Mouse (Mus musculus) thymus, postnatal 36 days (tissue): ENCODE results near the gene Gcsh.

Experiments
- DNase-seq, 2 experiments: peaks; one replicate each; pipeline ENCODE4 v3.0.0; 2022; ENCODE audit warnings: mixed read lengths in 2 of 2

The Gcsh gene

GRCm38 (mm10) chr8:116993095-116993867 lies at the start of gene Gcsh:
TSS of gene Gcsh (minus strand) at chr8:116993537.
- DNase-seq = peak; percentile 97 to 98

DNA sequence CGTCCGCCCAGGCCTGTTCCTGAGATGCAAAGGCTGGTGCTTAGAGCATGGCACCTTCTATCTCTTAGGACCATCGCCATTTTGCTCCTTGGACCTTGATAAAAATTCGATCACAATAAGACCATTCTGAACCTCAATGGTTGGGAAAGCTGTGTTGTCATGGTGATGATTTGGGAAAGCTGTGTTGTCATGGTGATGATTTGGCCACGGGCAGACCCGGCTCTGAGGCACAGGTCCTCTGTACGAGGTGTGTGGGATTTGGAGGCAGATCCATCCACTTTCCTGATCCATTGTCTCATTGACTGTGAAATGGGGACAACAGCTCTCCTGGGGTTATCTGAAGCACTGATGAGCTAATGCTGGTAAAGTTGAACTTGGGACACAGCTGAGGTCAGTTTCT lies 46.5 kb upstream of the Gcsh start:
- DNase-seq = no peak

DNA sequence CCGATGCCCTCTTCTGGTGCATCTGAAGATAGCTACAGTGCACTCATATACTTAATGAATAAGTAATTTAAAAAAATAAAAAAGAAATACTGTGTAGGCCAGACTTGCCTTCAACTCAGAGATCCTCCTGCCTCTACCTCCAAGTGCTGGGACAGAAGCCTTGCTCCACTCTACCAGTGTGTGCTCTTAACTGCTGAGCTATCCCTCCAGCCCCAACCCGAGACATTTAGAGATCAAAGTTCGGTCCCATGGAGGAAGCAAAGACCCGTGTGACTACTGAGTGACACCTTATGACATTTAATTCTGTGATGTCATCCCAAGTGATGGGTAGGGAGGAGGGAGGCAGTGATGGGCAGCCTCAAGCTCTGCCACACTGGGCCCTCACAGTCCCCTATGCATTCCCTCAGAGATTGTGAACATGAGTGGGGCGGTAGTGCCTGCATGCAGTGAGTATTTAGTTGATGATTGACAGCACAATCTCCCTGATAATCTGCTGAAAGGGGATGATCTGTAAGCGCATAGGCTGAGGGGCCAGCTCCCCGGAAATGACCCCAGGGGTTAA lies 44.1 kb upstream of the Gcsh start:
- no peak for DNase-seq

DNA sequence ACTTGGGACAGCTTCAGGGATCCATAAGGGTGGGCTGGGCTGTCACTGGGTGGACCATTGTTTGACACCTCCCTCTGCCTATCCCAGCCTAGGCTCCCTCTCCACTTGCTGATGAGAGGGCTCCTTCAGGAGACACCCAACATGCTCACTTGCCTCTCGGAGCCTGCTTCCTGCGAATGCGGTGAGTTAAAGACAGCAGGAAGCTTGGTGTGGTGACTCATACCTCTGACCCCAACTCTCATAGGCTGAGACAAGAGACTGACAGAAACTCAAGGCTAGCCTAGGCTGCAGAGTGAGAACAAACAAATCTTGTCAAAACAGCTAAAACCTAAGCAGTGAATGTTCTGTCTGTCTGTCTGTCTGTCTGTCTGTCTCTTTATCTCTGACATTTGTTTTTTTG lies 40.1 kb upstream of the Gcsh start:
- DNase-seq = peak in 1 of 2 experiments; percentile 16

GRCm38 (mm10) chr8:117032609-117033008 lies 39.3 kb upstream of the Gcsh start:
- no peak for DNase-seq

GRCm38 (mm10) chr8:117031476-117031875 lies 38.1 kb upstream of the Gcsh start:
- DNase-seq = no peak

DNA sequence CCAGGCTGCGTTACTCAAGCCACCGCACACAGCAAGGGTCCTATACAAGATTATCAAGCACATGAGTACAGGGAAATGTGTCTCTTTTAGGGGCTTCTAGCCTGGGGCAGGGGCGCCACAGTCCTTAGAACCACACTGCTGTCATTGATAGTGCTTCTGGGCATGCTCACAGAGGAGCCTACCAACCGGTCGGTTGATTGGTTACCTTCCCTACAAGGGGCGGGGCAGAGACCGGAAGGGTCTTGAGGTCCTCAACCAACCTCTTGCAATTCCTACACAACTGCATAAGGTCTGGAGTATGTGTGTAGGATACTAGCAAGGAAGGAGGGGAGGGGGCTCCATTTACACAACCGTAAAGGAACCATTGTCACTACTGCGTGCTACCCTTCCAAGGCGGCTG lies 35.3 kb upstream of the Gcsh start:
- DNase-seq = no peak

GRCm38 (mm10) chr8:117027601-117028000 lies 34.3 kb upstream of the Gcsh start:
- no peak for DNase-seq

DNA sequence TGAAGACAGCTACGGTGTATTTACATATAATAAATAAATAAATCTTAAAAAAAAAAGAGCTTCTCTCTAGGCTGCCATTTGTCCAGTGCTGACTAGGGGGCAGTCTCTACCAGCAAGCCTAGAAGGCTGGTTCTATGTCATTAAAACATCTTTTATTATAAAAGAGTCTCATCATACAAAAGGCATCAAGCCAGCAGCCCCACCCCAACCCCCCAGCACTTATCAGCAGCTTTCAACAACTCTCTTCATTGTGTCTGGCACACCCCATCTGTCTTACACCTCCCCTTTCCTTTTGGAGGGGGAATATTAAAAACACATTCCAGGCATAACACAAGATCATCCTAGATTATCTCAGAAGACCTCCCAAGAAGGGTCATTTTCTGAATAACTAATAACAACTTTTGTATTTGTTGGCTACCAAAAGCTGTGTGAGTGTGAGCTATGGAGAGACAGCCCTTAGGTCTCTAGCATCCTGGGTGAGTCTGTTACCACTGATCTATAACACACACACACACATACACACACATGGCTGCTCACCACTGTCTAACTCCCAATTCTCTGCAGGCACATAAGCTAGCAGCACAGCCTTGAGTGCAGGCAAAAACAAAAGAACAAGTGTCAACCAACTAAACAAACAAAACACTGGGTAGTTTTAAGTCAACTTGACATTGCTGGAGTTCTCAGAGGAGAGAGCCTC lies 29.1 kb upstream of the Gcsh start:
- no peak for DNase-seq

GRCm38 (mm10) chr8:117019323-117020275 lies 26.3 kb upstream of the Gcsh start:
- no peak for DNase-seq

DNA sequence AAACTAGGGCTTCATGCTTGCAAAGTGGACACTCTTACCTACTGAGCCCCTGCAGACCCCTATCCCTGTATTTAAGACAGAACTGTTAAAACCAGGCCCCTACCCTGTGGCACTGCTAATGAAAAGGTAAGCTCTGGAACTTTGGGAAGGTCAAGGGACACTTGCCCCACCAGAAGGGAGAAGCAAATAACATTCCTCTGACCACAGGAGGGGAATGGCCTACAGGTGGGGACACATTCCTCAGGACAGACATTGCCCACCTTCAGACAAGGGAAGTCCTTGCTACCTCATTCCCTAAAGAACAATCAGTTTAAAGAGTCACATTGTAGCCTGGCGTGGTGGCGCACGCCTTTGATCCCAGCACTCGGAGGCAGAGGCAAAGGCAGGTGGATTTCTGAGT lies 24.6 kb upstream of the Gcsh start:
- DNase-seq = no peak

- no peak for DNase-seq
These were observed 23.7 kb upstream of the Gcsh start for GRCm38 (mm10) chr8:117017006-117017405.

- no peak for DNase-seq
These were observed 22.3 kb upstream of the Gcsh start for GRCm38 (mm10) chr8:117015670-117016069.

DNA sequence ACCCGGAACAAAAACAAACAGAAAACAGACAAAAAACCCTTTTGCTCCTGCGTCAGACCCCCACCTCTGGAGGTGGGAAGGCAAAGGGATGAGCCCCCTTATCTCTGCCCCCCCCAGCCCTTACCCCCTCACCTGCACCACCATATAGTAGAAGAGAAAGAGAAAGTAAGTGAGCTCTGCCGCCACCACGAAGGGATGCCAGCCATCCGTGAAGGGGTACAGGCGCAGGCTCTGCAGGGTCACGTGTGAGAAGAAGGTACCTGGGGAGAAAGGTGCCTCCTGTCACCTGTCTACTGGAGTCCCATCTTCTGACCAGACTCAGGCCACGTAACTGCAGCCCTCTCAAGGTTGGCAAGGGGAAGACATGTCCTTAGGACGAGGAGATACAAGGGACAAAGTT lies 18.0 kb upstream of the Gcsh start:
- no peak for DNase-seq

DNA sequence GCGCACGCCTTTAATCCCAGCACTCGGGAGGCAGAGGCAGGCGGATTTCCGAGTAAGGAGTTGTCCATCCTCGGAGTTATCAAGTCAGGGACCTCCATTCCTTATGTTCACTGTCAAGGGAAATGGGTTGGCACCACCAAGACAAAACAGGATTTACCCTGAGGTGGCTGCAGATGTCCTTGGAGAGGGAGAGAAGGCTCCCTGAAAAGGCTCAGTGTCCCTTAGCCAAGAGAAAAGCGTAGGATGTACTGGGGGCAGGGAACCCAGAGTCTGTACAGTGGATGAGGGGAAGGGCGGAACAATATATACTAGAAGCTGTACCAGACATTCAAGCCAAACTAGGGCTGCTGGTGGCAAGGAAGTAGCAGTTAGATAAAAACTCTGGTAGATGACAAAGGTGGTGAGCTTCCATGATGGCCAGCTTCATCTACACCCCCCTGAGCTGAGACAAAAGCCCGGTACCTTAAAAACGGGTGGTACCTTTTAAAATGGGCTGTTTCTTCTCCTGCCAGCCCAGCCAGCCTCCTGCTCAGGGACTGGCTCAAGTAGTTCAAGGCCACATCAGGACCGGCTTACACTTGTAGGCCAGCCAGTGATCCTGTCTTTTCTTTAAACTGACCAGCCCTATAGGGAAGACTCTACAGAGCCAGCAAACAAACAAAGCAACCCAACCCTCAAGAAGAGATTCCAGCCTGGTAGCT lies 829 bp upstream of the Gcsh start:
- no peak for DNase-seq

DNA sequence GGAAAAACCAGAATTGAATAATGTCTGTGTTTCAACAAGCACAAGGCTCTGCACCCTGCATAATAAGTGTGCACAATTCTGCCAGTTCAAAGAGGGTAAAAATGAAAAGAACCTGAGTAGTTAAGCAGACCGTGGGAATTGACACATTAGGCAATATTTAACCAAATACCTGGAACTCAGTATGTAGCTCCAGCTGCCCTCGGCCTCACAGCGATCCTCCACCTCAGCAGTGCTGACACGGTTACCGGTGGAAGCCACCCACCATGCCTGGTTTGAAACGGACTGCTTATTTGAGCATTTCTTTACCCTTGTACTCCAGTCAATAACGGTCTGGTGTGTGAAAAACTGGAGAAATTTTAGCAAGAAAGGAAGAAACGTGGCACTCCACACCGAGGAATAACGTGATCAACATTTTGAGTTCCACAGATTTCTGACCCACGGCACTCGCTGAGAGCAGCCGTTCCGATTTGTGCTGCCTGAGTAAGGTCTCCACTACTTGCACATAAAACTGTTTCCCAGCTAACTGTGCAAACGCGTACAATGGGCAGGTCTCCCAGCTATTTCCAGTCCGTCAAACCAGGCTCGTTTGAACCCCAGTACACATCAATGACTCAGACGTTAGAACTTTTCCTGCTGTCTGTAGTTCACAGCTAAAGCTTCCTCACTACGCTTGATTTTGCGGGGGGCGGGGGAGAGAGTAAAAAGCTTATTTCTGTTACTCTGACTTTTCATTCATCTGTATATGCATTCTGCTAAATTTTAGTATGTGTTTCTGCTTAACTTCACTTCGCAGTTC lies 963 bp downstream of the Gcsh start:
- peak; percentile 27 to 29 for DNase-seq

GRCm38 (mm10) chr8:116991241-116991640 lies 2.1 kb downstream of the Gcsh start:
- DNase-seq = no peak

DNA sequence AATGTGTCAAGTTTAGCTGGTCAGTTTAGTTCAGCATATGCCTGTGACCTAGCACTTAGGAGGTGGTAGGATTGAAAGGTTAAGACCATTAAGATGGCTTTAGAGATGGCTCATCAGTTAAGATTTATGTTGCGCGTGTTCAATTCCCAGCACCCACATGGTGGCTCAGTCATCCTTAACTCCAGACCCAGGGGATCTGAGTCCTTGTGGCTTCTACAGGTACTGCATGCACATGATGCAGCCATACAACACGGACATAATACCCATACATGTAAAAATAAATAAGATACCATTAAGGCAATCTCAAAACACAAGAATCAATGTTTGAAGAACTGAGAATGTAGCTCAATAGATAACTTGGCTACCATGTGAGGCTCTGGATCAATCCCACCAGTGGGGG lies 3.5 kb downstream of the Gcsh start:
- no peak for DNase-seq

DNA sequence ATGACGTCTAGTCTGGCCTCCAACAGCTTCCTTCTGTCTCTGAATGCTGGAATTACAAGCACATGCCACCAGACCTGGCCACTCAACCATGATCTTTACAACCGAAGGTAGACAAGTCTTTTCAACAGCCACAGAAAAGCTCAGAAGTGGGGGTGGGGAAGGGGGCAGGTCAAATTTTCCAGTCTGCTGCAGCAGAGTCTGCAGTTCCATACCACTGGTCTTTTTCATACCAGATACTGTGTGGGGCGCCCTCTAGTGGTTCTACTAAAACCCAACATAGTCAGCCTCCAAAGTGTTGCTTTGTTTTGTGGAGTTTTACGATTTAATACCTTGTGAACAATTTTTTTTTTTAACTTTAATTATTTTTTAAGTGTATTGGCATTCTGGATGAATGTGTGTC lies 13.2 kb downstream of the Gcsh start:
- DNase-seq = peak; percentile 48 to 51

DNA sequence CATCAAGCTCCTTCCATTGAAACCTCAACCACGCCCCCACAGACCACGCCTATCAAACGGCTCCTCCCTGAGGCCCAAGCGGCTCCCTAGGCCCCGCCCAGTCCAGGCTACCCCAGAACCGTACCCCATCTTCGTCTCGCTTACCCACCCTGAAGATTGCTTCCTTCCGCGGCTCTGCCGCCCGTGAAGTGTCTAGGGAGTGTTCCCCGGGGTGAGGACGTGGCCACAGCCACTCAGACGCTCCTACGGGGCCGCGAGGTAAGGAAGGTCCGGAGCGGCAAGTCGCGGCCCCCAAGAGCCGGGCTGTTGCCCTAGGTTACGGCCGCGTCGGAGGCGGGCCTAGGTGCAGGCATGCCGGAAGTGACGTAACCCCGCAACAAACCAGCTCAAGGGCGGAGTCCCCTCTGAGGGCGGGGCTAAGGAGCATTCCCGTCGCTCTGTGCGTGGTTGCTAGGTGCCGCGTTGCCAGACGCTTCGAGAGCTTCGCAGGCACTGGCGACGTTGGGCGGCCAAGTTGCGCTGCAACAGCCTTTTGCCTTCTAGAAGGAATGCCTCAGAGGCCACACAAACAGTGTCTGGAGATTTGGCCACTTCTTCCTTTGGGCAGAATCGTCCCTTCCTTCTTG lies 14.6 kb downstream of the Gcsh start, which contains the start of gene 1700030J22Rik:
1700030J22Rik (minus strand) TSS at position 329 of the 626 bp plus-strand sequence.
- DNase-seq = peak; percentile 98

- DNase-seq = no peak
These were observed 15.3 kb downstream of the Gcsh start for GRCm38 (mm10) chr8:116978052-116978451.
